Mouse (Mus musculus) E14TG2a.4 (cell line): Measurements from ENCODE around the gene Osbpl9.

Source experiments
- CTCF ChIP-seq: conservative IDR thresholded peaks from 2 replicates; pipeline ENCODE4 v1.5.1; 2014; ENCODE audit warnings: low read length
- NANOG ChIP-seq: IDR thresholded peaks from 2 replicates; pipeline ENCODE4 v1.6.1; 2014; ENCODE audit warnings: borderline replicate concordance, low read length, mixed read lengths
- POU5F1 ChIP-seq: IDR thresholded peaks from 2 replicates; pipeline ENCODE4 v1.6.1; 2014; ENCODE audit warnings: low read length, borderline replicate concordance

DNA sequence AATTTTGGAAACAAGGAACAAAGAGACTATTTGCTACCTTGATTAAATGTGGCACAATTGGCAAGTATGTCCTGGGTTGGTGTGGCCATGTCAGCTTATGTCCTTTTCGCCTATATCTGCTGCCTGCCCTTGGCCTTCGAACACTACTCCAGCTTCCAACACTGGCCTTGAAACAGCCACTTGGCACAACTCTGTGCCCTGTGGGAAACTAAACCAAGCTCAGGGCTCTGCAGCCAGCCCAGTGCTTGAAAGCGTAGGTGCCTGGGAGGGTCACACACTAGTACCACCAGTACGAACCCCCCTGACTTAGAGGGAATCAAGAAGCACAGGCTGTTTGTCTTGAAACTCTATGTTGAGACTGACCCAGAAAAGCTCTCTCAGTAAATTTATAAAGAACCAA is 3.0 kb downstream of the Osbpl9 start:
- TF ChIP-seq CTCF (no peak), POU5F1 (no peak), NANOG (no peak)
